Mouse (Mus musculus): Measurements from ENCODE around the gene Ccnyl1. TPM values are rescaled to one million over a fixed set of nuclear protein-coding genes. Genes with fewer than 3 reads are reported as not detected.
A peak's percentile ranks its signal among the peaks of the same experiment; 100 is the strongest.

The Ccnyl1 gene
- polyA plus RNA-seq, 1 experiment from 2014 or later, result 3.6 TPM

DNA sequence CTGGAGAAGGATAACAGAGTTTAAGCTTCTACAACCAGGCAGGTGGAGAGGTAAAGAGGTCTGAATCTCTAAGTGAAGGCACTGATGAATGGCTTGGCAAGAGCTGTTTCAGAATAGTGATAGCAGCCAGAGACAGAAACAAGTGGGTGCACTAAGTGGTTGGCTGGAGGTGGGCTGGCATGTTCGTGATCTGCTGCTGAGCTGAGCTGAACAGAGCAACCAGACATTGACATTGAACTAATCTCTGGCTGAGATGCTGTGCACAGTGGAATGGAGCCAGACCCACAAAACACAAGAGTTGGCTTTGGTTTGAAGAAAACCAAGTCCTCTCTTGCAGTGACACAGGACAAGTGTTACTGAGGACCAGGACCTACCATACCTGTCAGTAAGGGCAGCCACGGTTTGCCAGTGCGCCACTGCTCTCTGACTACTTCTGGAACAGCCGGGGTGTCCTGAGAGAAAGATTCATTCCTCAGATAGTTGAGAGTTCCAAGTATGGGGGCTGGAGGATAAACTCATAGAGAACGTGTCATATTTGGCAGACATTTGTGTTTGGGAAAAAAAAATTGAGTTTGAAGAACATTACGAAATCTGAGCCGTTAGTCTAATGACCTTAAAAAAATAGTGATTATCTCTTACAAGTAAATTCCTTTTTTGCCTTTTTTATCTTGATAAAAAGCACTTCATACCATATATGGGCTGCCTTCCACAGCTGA, 26.5 kb downstream of the Ccnyl1 start:
- H3K27me3 ChIP-seq (ENCODE audit: control insufficient read depth, insufficient read depth, low read depth, low read length), result no peaks in the 10 kb centered on the region

DNA sequence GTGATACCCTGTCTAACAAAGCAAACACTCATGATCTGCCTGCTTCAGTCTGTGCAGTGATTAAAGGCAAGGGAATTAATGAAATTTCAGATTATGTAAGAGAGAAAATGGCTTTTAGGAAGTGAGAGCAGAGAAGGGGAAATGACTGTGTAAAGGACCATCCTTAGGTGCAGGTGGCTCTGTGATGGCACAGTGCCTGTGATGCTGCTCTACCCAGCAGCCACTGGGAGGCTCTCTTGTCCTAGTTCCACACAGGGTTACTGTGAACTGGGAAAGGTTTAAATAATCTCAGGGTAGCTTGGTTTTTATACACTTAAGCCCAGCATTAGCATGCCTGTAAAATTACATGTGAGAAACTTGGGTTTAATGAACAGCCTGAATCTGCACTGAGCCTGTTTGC, 27.2 kb downstream of the Ccnyl1 start:
- Histone ChIP-seq H3K9me3 (replicated peaks; ENCODE audit: control insufficient read depth, low read length, poor library complexity, severe bottlenecking) (no peaks in the 10 kb centered on the region), H3K4me1 (ENCODE audit: control insufficient read depth, insufficient read depth, low read length) (no peaks in the 10 kb centered on the region), H3K27ac (ENCODE audit: low read length) (no peak overlapping the region), H3K27me3 (ENCODE audit: control insufficient read depth, insufficient read depth, low read depth, low read length) (no peaks in the 10 kb centered on the region), H3K9ac (ENCODE audit: low read depth, low read length) (no peak overlapping the region), H3K36me3 (ENCODE audit: control insufficient read depth, insufficient read depth, low read length) (peaks cover 5% of the 10 kb centered on the region; the same call in 1 of the 2 replicates), H3K4me3 (ENCODE audit: low read depth, low read length) (no peak overlapping the region), H3K4me2 (ENCODE audit: low read length) (no peak overlapping the region)
- peak; percentile 80 for ATAC-seq

More for the DNA sequence above, 26.5 kb downstream of the Ccnyl1 start:
- H3K36me3 ChIP-seq (ENCODE audit: control insufficient read depth, insufficient read depth, low read length), result peaks cover 2% of the 10 kb centered on the region; the same call in 1 of the 2 replicates
- WGBS, result 91% methylated on average over 7 of the region's 7 CpGs
- H3K9me3 ChIP-seq (replicated peaks; ENCODE audit: control insufficient read depth, low read length, poor library complexity, severe bottlenecking), result no peaks in the 10 kb centered on the region
- H3K9ac ChIP-seq (ENCODE audit: low read depth, low read length), result no peak overlapping the region
- no peak overlapping the region for H3K4me2 ChIP-seq (ENCODE audit: low read length)
- no peak overlapping the region for H3K4me3 ChIP-seq (ENCODE audit: low read depth, low read length)
- H3K27ac ChIP-seq (ENCODE audit: low read length), result no peak overlapping the region
- ATAC-seq, result no peak
- H3K4me1 ChIP-seq (ENCODE audit: control insufficient read depth, insufficient read depth, low read length), result no peaks in the 10 kb centered on the region

DNA sequence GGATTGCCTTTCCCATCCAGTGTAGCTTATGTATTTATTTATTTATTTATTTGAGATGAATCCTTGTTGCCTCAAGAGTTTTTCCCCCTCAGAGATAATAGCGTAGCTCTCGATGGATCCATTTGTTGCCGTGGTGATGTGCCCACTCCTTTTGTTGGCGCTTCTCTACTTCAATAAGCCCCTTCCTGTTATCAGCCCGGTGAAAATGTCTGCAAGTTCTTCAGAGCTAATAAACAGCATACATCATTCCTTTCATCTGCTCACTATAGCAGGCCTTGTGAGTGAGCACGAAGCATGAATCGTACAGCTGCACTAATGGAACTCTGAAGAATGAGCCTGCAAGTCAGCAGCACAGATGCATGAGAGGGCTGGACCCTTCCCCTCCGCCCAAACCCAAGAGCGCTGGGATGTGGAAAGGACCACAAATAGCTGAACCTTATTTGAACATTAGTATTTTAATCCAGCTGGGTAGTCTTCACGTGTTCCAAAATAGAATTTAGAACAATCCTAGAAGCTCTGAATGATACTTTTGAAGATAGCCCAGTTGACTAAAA, 30.9 kb downstream of the Ccnyl1 start:
- peaks cover 3% of the 10 kb centered on the region; the same call in 1 of the 2 replicates for H3K36me3 ChIP-seq (ENCODE audit: control insufficient read depth, insufficient read depth, low read length)
- no peaks in the 10 kb centered on the region for H3K4me1 ChIP-seq (ENCODE audit: control insufficient read depth, insufficient read depth, low read length)
- no peaks in the 10 kb centered on the region for H3K9me3 ChIP-seq (replicated peaks; ENCODE audit: control insufficient read depth, low read length, poor library complexity, severe bottlenecking)
- H3K4me3 ChIP-seq (ENCODE audit: low read depth, low read length), result no peak overlapping the region
- 47% methylated on average over 10 of the region's 10 CpGs for WGBS
- H3K27me3 ChIP-seq (ENCODE audit: control insufficient read depth, insufficient read depth, low read depth, low read length), result no peaks in the 10 kb centered on the region
- ATAC-seq, result peak; percentile 60; the same call in 1 of the 2 replicates
- no peak overlapping the region for H3K9ac ChIP-seq (ENCODE audit: low read depth, low read length)
- H3K4me2 ChIP-seq (ENCODE audit: low read length), result no peak overlapping the region
- H3K27ac ChIP-seq (ENCODE audit: low read length), result no peak overlapping the region

DNA sequence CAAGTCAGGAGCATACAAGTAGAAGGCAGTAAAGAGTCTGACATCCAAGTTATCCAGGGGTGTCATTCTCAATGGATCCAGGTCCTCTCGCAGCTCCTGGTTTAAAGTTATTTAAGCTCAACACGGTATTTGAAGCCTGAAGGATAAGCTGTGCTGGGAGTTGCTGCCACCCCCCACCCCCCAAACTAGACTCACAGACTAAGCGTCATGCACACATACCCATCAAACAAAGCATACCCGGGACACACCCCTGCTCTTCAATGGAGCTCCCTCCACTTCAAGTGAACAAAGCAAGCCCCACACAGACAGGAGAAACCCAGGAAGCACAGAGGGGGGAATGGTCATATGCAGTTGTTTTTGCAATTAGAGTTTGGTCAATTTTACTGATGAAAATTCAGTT, 39.8 kb downstream of the Ccnyl1 start:
- H3K4me3 ChIP-seq (ENCODE audit: low read depth, low read length), result no peak overlapping the region
- no peak for ATAC-seq
- H3K9me3 ChIP-seq (replicated peaks; ENCODE audit: control insufficient read depth, low read length, poor library complexity, severe bottlenecking), result no peaks in the 10 kb centered on the region
- 68% methylated on average over 4 of the region's 4 CpGs for WGBS
- H3K4me1 ChIP-seq (ENCODE audit: control insufficient read depth, insufficient read depth, low read length), result peaks cover 5% of the 10 kb centered on the region; the same call in 1 of the 2 replicates
- no peak overlapping the region for H3K4me2 ChIP-seq (ENCODE audit: low read length)
- no peaks in the 10 kb centered on the region for H3K36me3 ChIP-seq (ENCODE audit: control insufficient read depth, insufficient read depth, low read length)
- H3K9ac ChIP-seq (ENCODE audit: low read depth, low read length), result no peak overlapping the region
- H3K27ac ChIP-seq (ENCODE audit: low read length), result no peak overlapping the region
- peaks cover 2% of the 10 kb centered on the region for H3K27me3 ChIP-seq (ENCODE audit: control insufficient read depth, insufficient read depth, low read depth, low read length)

DNA sequence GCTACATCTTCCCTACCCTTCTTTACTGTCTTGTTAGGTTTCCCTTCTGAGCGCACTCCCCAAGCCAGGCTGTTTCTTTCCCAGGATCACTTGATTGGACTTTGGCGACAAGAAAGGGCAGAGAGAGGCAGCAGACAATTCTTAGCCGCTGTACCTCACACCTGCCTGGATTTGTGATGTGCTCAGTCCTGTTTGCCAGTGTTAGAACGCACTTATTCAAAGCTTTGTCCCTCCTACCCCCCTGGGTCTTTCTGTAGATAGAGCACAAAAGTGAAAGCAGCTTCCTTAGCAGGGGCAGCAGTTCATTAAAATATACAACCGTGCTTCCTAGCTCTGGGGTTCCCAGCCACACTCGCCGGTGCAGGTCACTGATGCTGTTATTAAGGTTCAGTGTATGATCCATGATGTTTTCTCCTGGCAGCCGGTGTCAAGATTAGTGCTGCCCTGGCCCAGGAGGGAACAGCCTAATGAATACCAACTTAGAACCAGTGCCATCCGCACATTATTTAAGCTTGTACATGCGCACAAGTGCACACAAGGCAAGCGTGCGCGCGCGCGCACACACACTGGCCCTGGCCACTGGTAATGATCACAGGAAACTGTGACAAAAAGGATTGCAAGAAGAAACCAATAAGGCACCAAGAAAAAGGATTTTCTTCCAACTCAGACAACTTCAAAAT, 41.2 kb downstream of the Ccnyl1 start:
- peaks cover 11% of the 10 kb centered on the region for H3K27me3 ChIP-seq (ENCODE audit: control insufficient read depth, insufficient read depth, low read depth, low read length)
- no peak overlapping the region for H3K4me2 ChIP-seq (ENCODE audit: low read length)
- no peak overlapping the region for H3K27ac ChIP-seq (ENCODE audit: low read length)
- ATAC-seq, result no peak
- H3K4me3 ChIP-seq (ENCODE audit: low read depth, low read length), result no peak overlapping the region
- no peak overlapping the region for H3K9ac ChIP-seq (ENCODE audit: low read depth, low read length)
- no peaks in the 10 kb centered on the region for H3K36me3 ChIP-seq (ENCODE audit: control insufficient read depth, insufficient read depth, low read length)
- H3K9me3 ChIP-seq (replicated peaks; ENCODE audit: control insufficient read depth, low read length, poor library complexity, severe bottlenecking), result no peaks in the 10 kb centered on the region
- peaks cover 13% of the 10 kb centered on the region; the same call in 1 of the 2 replicates for H3K4me1 ChIP-seq (ENCODE audit: control insufficient read depth, insufficient read depth, low read length)
- WGBS, result 62% methylated on average over 16 of the region's 16 CpGs

DNA sequence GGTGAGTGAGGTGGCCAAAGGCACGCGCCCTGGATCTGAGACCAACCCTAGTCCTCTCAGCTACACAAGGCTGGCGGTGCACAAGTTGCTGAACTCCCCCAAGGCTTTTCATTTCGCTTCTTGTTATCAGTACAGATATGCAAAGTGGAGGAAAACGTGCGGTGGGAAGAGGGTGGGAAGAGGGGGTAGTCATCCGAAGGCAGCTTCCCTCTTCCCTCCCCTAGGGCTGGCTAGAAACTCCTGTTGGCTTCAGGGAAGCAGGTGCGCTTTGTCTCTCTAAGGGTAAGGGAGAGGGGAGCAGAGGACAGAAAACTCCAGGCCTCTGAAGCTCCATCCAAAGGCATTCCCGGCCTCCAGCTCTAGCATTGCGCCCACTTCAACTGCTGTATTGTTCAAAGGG, 41.9 kb downstream of the Ccnyl1 start:
- no peak for ATAC-seq
- H3K27me3 ChIP-seq (ENCODE audit: control insufficient read depth, insufficient read depth, low read depth, low read length), result peaks cover 17% of the 10 kb centered on the region
- H3K36me3 ChIP-seq (ENCODE audit: control insufficient read depth, insufficient read depth, low read length), result no peaks in the 10 kb centered on the region
- H3K9me3 ChIP-seq (replicated peaks; ENCODE audit: control insufficient read depth, low read length, poor library complexity, severe bottlenecking), result no peaks in the 10 kb centered on the region
- no peak overlapping the region for H3K4me2 ChIP-seq (ENCODE audit: low read length)
- 42% methylated on average over 10 of the region's 10 CpGs for WGBS
- H3K4me1 ChIP-seq (ENCODE audit: control insufficient read depth, insufficient read depth, low read length), result peaks cover 20% of the 10 kb centered on the region
- H3K4me3 ChIP-seq (ENCODE audit: low read depth, low read length), result no peak overlapping the region
- no peak overlapping the region for H3K9ac ChIP-seq (ENCODE audit: low read depth, low read length)
- H3K27ac ChIP-seq (ENCODE audit: low read length), result no peak overlapping the region

DNA sequence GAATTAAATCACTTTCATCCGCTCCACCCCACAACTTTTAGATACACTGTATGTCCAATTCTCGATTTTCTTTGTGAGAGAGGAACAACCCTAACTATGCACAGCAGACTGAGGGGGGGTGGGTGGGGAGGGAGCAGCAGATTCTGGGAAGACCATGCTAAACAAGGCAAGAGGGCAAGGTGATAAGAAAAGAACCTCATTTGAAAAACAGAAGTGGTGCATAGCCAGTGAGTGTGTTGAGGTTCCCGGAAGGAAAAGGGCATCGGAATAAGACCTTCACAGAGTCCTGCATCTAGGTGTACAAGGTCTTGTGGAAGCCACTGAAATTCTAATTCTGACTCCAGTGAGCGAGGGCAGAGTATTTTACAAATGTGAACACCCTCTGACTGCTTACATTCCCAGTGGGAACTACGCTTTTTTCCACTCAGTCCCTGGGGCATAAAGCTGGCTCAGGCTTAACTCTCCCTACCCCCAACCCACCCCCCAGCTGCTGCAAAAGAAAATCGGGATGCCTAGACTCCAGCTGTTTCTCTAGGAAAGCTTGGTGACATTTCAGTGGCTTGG, 42.5 kb downstream of the Ccnyl1 start:
- Histone ChIP-seq H3K27ac (ENCODE audit: low read length) (no peak overlapping the region), H3K4me2 (ENCODE audit: low read length) (no peak overlapping the region), H3K9ac (ENCODE audit: low read depth, low read length) (no peak overlapping the region), H3K36me3 (ENCODE audit: control insufficient read depth, insufficient read depth, low read length) (no peaks in the 10 kb centered on the region), H3K27me3 (ENCODE audit: control insufficient read depth, insufficient read depth, low read depth, low read length) (peaks cover 18% of the 10 kb centered on the region), H3K9me3 (replicated peaks; ENCODE audit: control insufficient read depth, low read length, poor library complexity, severe bottlenecking) (no peaks in the 10 kb centered on the region), H3K4me1 (ENCODE audit: control insufficient read depth, insufficient read depth, low read length) (peaks cover 23% of the 10 kb centered on the region), H3K4me3 (ENCODE audit: low read depth, low read length) (no peak overlapping the region)
- ATAC-seq, result no peak
- 56% methylated on average over 7 of the region's 7 CpGs for WGBS

DNA sequence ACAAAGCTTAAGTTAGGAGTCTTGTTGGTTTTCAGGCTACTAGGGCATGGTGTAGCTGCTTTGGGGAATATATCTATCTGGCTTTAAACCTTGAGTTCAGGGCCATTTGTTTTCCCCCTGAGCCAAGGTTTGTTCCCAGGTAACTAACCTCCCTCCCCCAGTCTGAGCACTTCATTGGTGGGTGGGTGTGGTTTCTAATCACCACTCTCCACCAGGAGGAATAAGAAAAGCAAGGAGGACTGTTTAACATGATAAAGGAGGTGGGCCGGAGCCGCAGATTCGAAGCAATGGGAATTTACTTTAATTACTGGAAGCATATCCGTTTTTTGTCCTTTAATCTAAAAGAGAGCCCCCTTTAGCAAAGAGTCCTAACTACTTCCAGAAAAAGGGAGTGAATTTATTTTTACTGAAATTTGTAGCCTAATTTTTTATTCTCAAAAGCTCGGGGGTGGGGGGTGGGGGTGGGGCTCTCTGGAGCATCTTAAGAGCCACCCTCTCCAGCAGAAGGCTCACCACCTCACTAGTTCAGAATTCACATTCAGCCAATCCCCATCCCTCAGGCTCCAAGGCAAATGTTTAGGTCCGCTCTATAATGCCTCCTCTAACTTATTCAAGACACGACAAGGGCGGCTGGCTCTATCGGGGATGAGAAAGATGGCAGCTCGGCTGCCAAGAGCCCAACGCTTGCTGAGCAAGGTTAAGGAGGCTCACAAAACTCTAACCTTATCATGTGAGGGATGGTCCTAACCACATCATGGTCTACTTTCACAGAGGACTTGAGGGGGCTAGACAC, 43.4 kb downstream of the Ccnyl1 start:
- Histone ChIP-seq H3K27me3 (ENCODE audit: control insufficient read depth, insufficient read depth, low read depth, low read length) (peaks cover 25% of the 10 kb centered on the region), H3K4me1 (ENCODE audit: control insufficient read depth, insufficient read depth, low read length) (peaks cover 32% of the 10 kb centered on the region), H3K4me3 (ENCODE audit: low read depth, low read length) (no peak overlapping the region), H3K36me3 (ENCODE audit: control insufficient read depth, insufficient read depth, low read length) (no peaks in the 10 kb centered on the region), H3K27ac (ENCODE audit: low read length) (no peak overlapping the region), H3K9ac (ENCODE audit: low read depth, low read length) (no peak overlapping the region), H3K9me3 (replicated peaks; ENCODE audit: control insufficient read depth, low read length, poor library complexity, severe bottlenecking) (no peaks in the 10 kb centered on the region), H3K4me2 (ENCODE audit: low read length) (0 out of 2 replicates have a peak overlapping the region, but pooled peaks have one; percentile 1)
- 12% methylated on average over 11 of the region's 11 CpGs for whole genome bisulfite sequencing
- no peak for ATAC-seq
